Mouse (Mus musculus): ENCODE measurements around the gene Luc7l3.

DNA sequence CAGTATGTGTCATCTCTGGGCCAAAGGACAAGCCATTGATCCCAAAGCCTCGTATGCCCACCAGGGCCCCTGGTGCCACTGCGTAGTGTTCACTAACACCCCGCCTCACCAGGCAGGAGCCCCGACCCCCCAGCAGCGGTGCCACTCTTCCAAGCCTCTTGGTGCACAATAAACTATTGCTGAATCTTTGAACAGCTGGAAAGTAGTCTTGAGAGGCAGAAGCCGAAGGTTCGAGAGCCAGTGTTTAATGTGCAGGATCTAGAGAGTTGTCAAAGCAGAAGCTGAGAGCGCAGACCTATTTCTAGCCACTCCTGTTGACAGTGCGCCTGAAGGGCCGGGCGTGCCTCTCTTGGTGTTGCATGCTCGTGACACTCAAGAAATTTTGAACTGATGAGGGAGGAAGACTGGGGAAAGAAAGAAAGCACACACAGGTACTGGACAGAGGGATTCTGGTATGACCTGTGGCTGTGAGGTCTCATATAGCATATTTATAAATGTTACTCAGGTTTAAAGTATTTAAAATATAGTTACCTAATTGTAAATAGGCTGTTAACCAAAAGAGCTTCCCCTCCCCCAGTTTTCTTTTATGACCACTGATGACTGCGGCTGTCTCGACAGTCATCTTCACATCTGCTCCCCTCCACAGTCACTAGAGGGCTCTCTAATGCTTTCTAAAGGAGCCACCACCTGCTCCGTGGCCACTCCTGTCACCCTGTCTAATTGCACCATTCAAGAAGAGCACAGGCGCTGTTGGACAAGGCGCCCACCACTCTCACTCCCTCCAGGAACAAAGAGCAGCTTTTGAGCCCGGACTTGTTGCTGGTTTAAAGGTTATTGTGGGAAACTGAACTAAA lies 18.2 kb upstream of the Luc7l3 start:
- TF ChIP-seq CTCF (IDR thresholded peaks at IDR 0.05; ENCODE audit: low read depth, low read length), result no peak
- no peak for TF ChIP-seq GATA1 (IDR thresholded peaks at IDR 0.05; ENCODE audit: borderline replicate concordance, low read length)
- no peak for TF ChIP-seq TAL1 (conservative IDR thresholded peaks at IDR 0.05; ENCODE audit: low read depth, low read length)
- no peak for TF ChIP-seq POLR2AphosphoS5 (IDR thresholded peaks at IDR 0.05; ENCODE audit: insufficient replicate concordance, low read depth, low read length)

All from G1E (cell line).